Mouse (Mus musculus): ENCODE results near the gene Meis1. TPM values are rescaled to one million over a fixed set of nuclear protein-coding genes. Genes with fewer than 3 reads are reported as not detected.

The Meis1 gene
- total and polyA plus RNA-seq, 3 experiments = 0.19 to 3.6 (median 0.81) TPM

DNA sequence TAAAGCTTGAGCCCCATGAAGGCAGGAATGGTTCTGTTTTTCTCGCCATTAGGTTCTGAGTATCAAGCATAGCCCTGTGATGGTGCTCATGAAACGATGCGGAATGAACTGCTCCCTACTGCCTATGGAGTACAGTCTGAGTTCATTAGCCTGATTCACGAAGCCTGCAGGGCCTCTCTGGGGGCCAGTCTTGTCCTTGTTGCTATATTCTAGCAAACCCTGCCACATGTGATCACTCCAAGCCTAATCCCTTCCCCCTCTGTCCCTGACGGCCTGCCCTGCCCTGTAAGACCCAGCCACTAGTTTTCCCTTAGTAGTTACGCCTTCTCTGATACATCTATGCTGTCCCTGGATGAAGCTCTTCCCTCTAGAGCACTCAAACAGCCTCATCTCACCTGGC, 26.0 kb downstream of the Meis1 start:
- in situ Hi-C loops (cut with MboI; ENCODE audit: low pct_ligation_motif_present, low pct_unique_long_range_greater_than_20kb, low sequenced_read_pairs) = no loop called here
- TF ChIP-seq E2F4 (IDR thresholded peaks at IDR 0.05; ENCODE audit: insufficient replicate concordance, low read depth, low read length) (no peak), MEF2A (IDR thresholded peaks at IDR 0.05; ENCODE audit: borderline replicate concordance, low read depth, low read length) (no peak), SIN3A (IDR thresholded peaks at IDR 0.05; ENCODE audit: low read length) (no peak), PAX5 (IDR thresholded peaks at IDR 0.05; ENCODE audit: low read length) (no peak), GABPA (IDR thresholded peaks at IDR 0.05; ENCODE audit: insufficient replicate concordance, low read depth, low read length) (no peak), BHLHE40 (IDR thresholded peaks at IDR 0.05; ENCODE audit: low read depth, low read length) (no peak), ELF1 (IDR thresholded peaks at IDR 0.05; ENCODE audit: low read depth, low read length) (no peak)
- dilution Hi-C loops (cut with MboI; ENCODE audit: extremely low pct_ligation_motif_present, extremely low pct_unique_long_range_greater_than_20kb, low sequenced_read_pairs) = no loop called here
- Histone ChIP-seq H3K27ac (ENCODE audit: insufficient read depth, low read depth) (no peak overlapping the region), H3K9me3 (replicated peaks; ENCODE audit: low read length) (no peaks in the 10 kb centered on the region), H3K9ac (ENCODE audit: insufficient read depth, low read depth) (no peak overlapping the region), H3K27me3 (replicated peaks) (no peaks in the 10 kb centered on the region), H3K79me2 (replicated peaks; ENCODE audit: control insufficient read depth, extremely low read depth, insufficient read depth, poor library complexity, severe bottlenecking) (no peaks in the 10 kb centered on the region), H3K36me3 (replicated peaks in 1 of 2; ENCODE audit: control insufficient read depth in 1 of 2, insufficient read depth in 1 of 2, low read length in 1 of 2) (no peaks in the 10 kb centered on the region), H3K4me1 (ENCODE audit: control insufficient read depth in 1 of 2, insufficient read depth in 2 of 2) (no peaks in the 10 kb centered on the region), H3K4me2 (ENCODE audit: insufficient read depth, low read depth, poor library complexity, severe bottlenecking) (no peak overlapping the region), H3K4me3 (replicated peaks in 1 of 3; ENCODE audit: low read depth in 2 of 3, low read length in 2 of 3, poor library complexity in 1 of 3) (no peak overlapping the region)
- no peak for DNase-seq (ENCODE audit: extremely low read depth)

GRCm38 (mm10) chr11:18990244-18990677, 28.5 kb downstream of the Meis1 start:
- Histone ChIP-seq H3K4me2 (ENCODE audit: insufficient read depth, low read depth, poor library complexity, severe bottlenecking) (no peak overlapping the region), H3K27me3 (replicated peaks) (no peaks in the 10 kb centered on the region), H3K9ac (ENCODE audit: insufficient read depth, low read depth) (no peak overlapping the region), H3K36me3 (replicated peaks in 1 of 2; ENCODE audit: control insufficient read depth in 1 of 2, insufficient read depth in 1 of 2, low read length in 1 of 2) (no peaks in the 10 kb centered on the region), H3K9me3 (replicated peaks; ENCODE audit: low read length) (no peaks in the 10 kb centered on the region), H3K4me3 (replicated peaks in 1 of 3; ENCODE audit: low read depth in 2 of 3, low read length in 2 of 3, poor library complexity in 1 of 3) (no peak overlapping the region), H3K4me1 (ENCODE audit: control insufficient read depth in 1 of 2, insufficient read depth in 2 of 2) (no peaks in the 10 kb centered on the region), H3K79me2 (replicated peaks; ENCODE audit: control insufficient read depth, extremely low read depth, insufficient read depth, poor library complexity, severe bottlenecking) (no peaks in the 10 kb centered on the region), H3K27ac (ENCODE audit: insufficient read depth, low read depth) (no peak overlapping the region)
- in situ Hi-C loops (cut with MboI; ENCODE audit: low pct_ligation_motif_present, low pct_unique_long_range_greater_than_20kb, low sequenced_read_pairs) = no loop called here
- DNase-seq (ENCODE audit: extremely low read depth) = no peak
- dilution Hi-C loops (cut with MboI; ENCODE audit: extremely low pct_ligation_motif_present, extremely low pct_unique_long_range_greater_than_20kb, low sequenced_read_pairs) = no loop called here
- TF ChIP-seq BHLHE40 (IDR thresholded peaks at IDR 0.05; ENCODE audit: low read depth, low read length) = no peak
- TF ChIP-seq ZKSCAN1 (IDR thresholded peaks at IDR 0.05; ENCODE audit: borderline replicate concordance, low read depth, low read length) = no peak
- TF ChIP-seq RCOR1 (conservative IDR thresholded peaks at IDR 0.05; ENCODE audit: low read depth, low read length) = no peak

GRCm38 (mm10) chr11:18989669-18990243, 29.0 kb downstream of the Meis1 start:
- Histone ChIP-seq H3K4me2 (ENCODE audit: insufficient read depth, low read depth, poor library complexity, severe bottlenecking) (no peak overlapping the region), H3K36me3 (replicated peaks in 1 of 2; ENCODE audit: control insufficient read depth in 1 of 2, insufficient read depth in 1 of 2, low read length in 1 of 2) (no peaks in the 10 kb centered on the region), H3K27me3 (replicated peaks) (no peaks in the 10 kb centered on the region), H3K79me2 (replicated peaks; ENCODE audit: control insufficient read depth, extremely low read depth, insufficient read depth, poor library complexity, severe bottlenecking) (no peaks in the 10 kb centered on the region), H3K27ac (ENCODE audit: insufficient read depth, low read depth) (no peak overlapping the region), H3K9me3 (replicated peaks; ENCODE audit: low read length) (no peaks in the 10 kb centered on the region), H3K9ac (ENCODE audit: insufficient read depth, low read depth) (no peak overlapping the region), H3K4me1 (ENCODE audit: control insufficient read depth in 1 of 2, insufficient read depth in 2 of 2) (no peaks in the 10 kb centered on the region), H3K4me3 (replicated peaks in 1 of 3; ENCODE audit: low read depth in 2 of 3, low read length in 2 of 3, poor library complexity in 1 of 3) (no peak overlapping the region)
- in situ Hi-C loops (cut with MboI; ENCODE audit: low pct_ligation_motif_present, low pct_unique_long_range_greater_than_20kb, low sequenced_read_pairs) = no loop called here
- TF ChIP-seq ZC3H11A (IDR thresholded peaks at IDR 0.05; ENCODE audit: low read depth, low read length) (no peak), MAFK (IDR thresholded peaks at IDR 0.05; ENCODE audit: insufficient replicate concordance, low read length) (no peak), IRF4 (IDR thresholded peaks at IDR 0.05; ENCODE audit: low read depth, low read length) (no peak), POLR2AphosphoS2 (IDR thresholded peaks at IDR 0.05; ENCODE audit: low read depth, low read length) (no peak), TCF12 (IDR thresholded peaks at IDR 0.05; ENCODE audit: low read depth, low read length) (no peak), MEF2A (IDR thresholded peaks at IDR 0.05; ENCODE audit: borderline replicate concordance, low read depth, low read length) (no peak), E2F4 (IDR thresholded peaks at IDR 0.05; ENCODE audit: insufficient replicate concordance, low read depth, low read length) (no peak), ZNF384 (IDR thresholded peaks at IDR 0.05; ENCODE audit: low read depth, low read length) (no peak), MXI1 (IDR thresholded peaks at IDR 0.05; ENCODE audit: low read depth, low read length) (no peak), NRF1 (IDR thresholded peaks at IDR 0.05; ENCODE audit: low read depth, low read length) (no peak), CTCF (conservative IDR thresholded peaks at IDR 0.05 in 1 of 2, IDR thresholded peaks at IDR 0.05 in 1 of 2; ENCODE audit: low read depth in 2 of 2, low read length in 2 of 2) (no peak), ZKSCAN1 (IDR thresholded peaks at IDR 0.05; ENCODE audit: borderline replicate concordance, low read depth, low read length) (no peak), GABPA (IDR thresholded peaks at IDR 0.05; ENCODE audit: insufficient replicate concordance, low read depth, low read length) (no peak), RAD21 (IDR thresholded peaks at IDR 0.05; ENCODE audit: low read depth, low read length) (no peak), RCOR1 (conservative IDR thresholded peaks at IDR 0.05; ENCODE audit: low read depth, low read length) (no peak), MAX (IDR thresholded peaks at IDR 0.05; ENCODE audit: low read length) (no peak)
- DNase-seq (ENCODE audit: extremely low read depth) = no peak
- dilution Hi-C loops (cut with MboI; ENCODE audit: extremely low pct_ligation_motif_present, extremely low pct_unique_long_range_greater_than_20kb, low sequenced_read_pairs) = no loop called here
